8 mouse cellular contexts compared by ENCODE assay signal in the genomic region with DNA sequence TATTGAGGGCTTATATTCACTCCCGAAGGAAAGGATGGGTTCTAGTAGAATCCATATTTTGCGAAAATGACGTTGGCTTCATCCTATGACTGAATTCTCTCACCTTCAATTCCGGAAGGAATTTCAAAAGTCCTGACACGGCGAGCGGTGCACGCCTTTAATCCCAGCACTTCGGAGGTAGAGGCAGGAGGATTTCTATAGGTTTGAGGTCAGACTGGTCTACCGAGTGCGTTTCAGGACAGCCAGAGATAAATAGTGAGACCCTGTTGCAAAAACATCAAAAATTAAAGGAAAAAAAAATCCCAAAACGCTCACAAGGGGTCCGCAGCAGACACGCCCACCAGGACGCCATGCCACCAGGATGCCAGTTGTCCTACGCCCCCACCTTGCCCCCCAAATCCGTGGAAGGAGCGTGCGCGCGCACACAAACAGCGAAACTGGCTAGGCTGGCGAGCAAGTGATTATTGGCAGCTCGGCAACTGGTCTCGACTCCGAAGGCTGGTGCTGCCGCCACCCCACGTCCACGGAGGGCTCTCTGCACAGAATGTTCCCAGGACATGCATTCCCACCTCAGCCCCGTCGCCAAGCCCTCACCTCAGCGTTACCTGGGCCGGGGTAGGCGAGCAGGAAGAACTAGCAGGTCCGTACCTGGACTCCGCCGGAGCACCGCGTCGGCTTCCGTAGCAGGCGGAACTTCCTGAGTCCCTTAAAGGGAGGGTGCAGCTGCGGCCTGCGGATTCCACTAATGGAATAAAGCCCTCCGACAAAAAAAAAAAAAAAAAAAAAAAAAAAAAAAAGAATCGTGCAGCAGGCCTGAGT. TPM values are rescaled to one million over a fixed set of nuclear protein-coding genes. Genes with fewer than 3 reads are reported as not detected.
DNase-seq lines count a peak whose midpoint lies in the region; ATAC-seq lines count a peak whose summit lies in the region.

Gene Mtif3, minus strand, starts transcription at position 683 of the 819 bp plus-strand sequence.

- H3K27ac ChIP-seq in hindbrain, embryonic 12.5 days, result peak within 1 kb of the TSS; percentile 44; the same call in 1 of the 2 replicates

- H3K27me3 ChIP-seq in hindbrain, embryonic 12.5 days, result peaks cover 4% of the 10 kb centered on the region; the same call in 1 of the 2 replicates

- ATAC-seq in hindbrain, embryonic 12.5 days (ENCODE audit: low FRiP score), result peak; percentile 86

- H3K36me3 ChIP-seq in hindbrain, embryonic 12.5 days, result peaks cover 11% of the 10 kb centered on the region

- 2% methylated on average over 46 of the region's 46 CpGs for WGBS in hindbrain, embryonic 12.5 days

- peaks cover 9% of the 10 kb centered on the region for H3K4me1 ChIP-seq in hindbrain, embryonic 12.5 days

- peak within 1 kb of the TSS; percentile 82 for H3K9ac ChIP-seq in hindbrain, embryonic 12.5 days

- peak; percentile 90 for DNase-seq in NIH3T3 (ENCODE audit: low read depth)
- peak; percentile 90 to 92 for DNase-seq in cerebellum, postnatal 10 days
- peak; percentile 77 to 84 for DNase-seq in frontal cortex, postnatal 10 days (ENCODE audit: low spot score in 2 of 2)
- DNase-seq in layer of hippocampus, postnatal 25 days (ENCODE audit: extremely low spot score in 1 of 2, low spot score in 1 of 2), result peak; percentile 73 to 79
- DNase-seq in lung, postnatal 25 days (ENCODE audit: low spot score), result peak; percentile 83
- DNase-seq in retina, embryonic 14.5 days (ENCODE audit: low spot score), result peak; percentile 91
- peak; percentile 85 for DNase-seq in thymus, postnatal 4 days

- peak within 1 kb of the TSS; percentile 73 for H3K4me2 ChIP-seq in hindbrain, embryonic 12.5 days (replicated peaks)

- peak within 1 kb of the TSS; percentile 90 for H3K4me3 ChIP-seq in hindbrain, embryonic 12.5 days

- no peaks in the 10 kb centered on the region for H3K9me3 ChIP-seq in hindbrain, embryonic 12.5 days (replicated peaks)

RNA-seq across cellular contexts. Expression of gene Mtif3, which starts in this region (rescaled TPM):
- polyA plus RNA-seq in hindbrain, embryonic 12.5 days (2016; fragmentation: Nextera tagmentation; extraction: Ambion mirVana), result 23.5 and 24.6 TPM in 2 replicates
- total RNA-seq in layer of hippocampus, postnatal 25 days (2021), result 10 to 100 TPM; 17.4 to 18.4 TPM

Comparison
In these comparisons a context has a peak if more than half of its experiments do, and no peak if none do; other contexts are left out.
1. Peak in every context shown above with its lines: DNase-seq, ATAC-seq, H3K4me3 ChIP-seq and H3K27ac ChIP-seq.